Mouse (Mus musculus): Measurements from ENCODE around the gene Rasgrf2. TPM values are rescaled to one million over a fixed set of nuclear protein-coding genes. Genes with fewer than 3 reads are reported as not detected.

The Rasgrf2 gene
- polyA plus RNA-seq, 1 experiment from 2014 or later = 0.39 TPM

DNA sequence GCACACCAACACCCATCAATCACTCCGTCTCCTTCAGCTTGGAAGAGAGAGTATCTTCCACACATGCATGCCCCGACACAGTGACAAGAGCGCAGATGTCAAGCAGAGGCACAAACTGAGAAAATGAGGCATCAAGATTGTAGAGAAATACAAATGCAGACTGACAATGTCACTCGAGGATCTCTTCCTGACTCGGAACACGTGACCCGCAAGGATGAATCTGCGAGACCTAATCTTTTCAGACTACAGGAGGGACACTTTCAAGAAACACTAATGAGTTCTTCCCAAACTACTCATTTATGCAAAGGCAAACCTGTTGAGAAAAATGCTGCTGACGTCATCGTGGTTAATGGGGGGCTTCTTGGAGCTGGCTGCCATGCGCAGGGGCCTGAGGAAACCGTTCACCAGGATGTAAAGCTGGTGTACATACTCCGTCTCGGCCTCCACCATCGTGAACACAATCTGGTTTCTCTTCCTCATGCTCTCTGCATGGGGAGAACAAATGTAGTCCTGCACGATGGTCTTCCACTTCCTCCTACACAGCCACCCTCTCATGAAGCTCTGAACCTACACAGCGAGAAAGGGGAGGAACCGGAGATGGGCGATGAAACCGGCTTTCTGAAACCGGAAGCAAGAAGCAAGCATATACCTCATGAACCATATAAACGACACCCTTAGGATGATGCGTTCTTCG lies 100.9 kb downstream of the Rasgrf2 start:
- DNase-seq (ENCODE audit: low spot score) (no peak), ATAC-seq (ENCODE audit: low FRiP score, low TSS enrichment) (no peak)
- H3K4me2 ChIP-seq (replicated peaks; ENCODE audit: low read depth) = no peak overlapping the region
- no peaks in the 10 kb centered on the region for H3K4me1 ChIP-seq (replicated peaks; ENCODE audit: control insufficient read depth, insufficient read depth)
- no peaks in the 10 kb centered on the region for H3K9me3 ChIP-seq (ENCODE audit: control insufficient read depth, low read length)
- no peak overlapping the region for H3K9ac ChIP-seq (ENCODE audit: low read length)
- WGBS = 86% methylated on average over 24 of the region's 24 CpGs
- TF ChIP-seq EP300 (optimal IDR thresholded peaks at IDR 0.05) = no peak
- TF ChIP-seq CTCF (IDR thresholded peaks at IDR 0.05; ENCODE audit: low read depth) = no peak
- H3K4me3 ChIP-seq (ENCODE audit: low read depth, low read length) = no peak overlapping the region
- no peaks in the 10 kb centered on the region for H3K36me3 ChIP-seq (ENCODE audit: control insufficient read depth, insufficient read depth, low read length)
- H3K27me3 ChIP-seq (ENCODE audit: control insufficient read depth, insufficient read depth, low read length) = no peaks in the 10 kb centered on the region
- H3K27ac ChIP-seq (replicated peaks) = no peak overlapping the region

DNA sequence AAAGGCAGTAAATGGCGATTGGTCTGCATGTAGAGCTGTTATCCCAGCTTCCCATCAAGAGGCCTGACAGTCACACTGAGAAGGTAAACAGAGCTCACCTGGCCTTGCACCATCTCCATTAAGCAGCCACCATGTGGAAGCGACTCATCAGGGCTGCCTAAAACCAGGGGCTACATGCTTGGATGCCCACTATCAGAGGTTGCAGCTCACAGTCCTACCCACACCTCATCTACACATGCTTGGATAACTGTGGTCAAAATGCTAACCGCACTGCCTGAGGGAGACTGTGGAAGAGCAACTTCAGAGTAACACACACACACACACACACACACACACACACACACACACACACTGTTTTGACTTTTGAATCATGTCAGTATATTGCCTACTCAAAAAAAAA lies 101.8 kb downstream of the Rasgrf2 start:
- ATAC-seq (ENCODE audit: low FRiP score, low TSS enrichment) (no peak), DNase-seq (ENCODE audit: low spot score) (no peak)

DNA sequence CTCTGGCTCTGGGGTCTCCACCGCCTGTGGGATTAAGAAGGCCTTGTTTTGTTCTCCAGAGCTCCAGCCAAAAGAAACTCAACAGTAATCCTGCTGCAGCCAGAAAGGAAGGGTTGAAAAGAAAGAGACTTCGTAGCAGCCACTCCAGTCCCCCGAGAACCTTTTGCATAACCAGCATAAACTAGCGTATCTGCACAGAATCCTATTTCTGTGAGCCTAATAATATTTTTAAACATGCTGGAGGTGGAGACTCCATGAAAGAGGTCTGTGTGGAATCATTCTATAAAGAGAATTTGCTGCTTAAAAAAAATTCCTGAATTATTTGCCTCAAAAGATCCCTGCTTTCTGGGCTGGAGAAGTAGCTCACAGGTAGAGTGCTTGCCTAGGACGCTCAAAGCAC lies 103.5 kb downstream of the Rasgrf2 start:
- H3K9me3 ChIP-seq (ENCODE audit: control insufficient read depth, low read length) = no peaks in the 10 kb centered on the region
- H3K9ac ChIP-seq (ENCODE audit: low read length) = no peak overlapping the region
- 85% methylated on average over 5 of the region's 5 CpGs for WGBS
- H3K4me3 ChIP-seq (ENCODE audit: low read depth, low read length) = no peak overlapping the region
- no peaks in the 10 kb centered on the region for H3K36me3 ChIP-seq (ENCODE audit: control insufficient read depth, insufficient read depth, low read length)
- no peaks in the 10 kb centered on the region for H3K27me3 ChIP-seq (ENCODE audit: control insufficient read depth, insufficient read depth, low read length)
- no peak overlapping the region for H3K4me2 ChIP-seq (replicated peaks; ENCODE audit: low read depth)
- no peaks in the 10 kb centered on the region for H3K4me1 ChIP-seq (replicated peaks; ENCODE audit: control insufficient read depth, insufficient read depth)
- ATAC-seq (ENCODE audit: low FRiP score, low TSS enrichment) = no peak
- no peak for DNase-seq (ENCODE audit: low spot score)
- no peak overlapping the region for H3K27ac ChIP-seq (replicated peaks)
- TF ChIP-seq EP300 (optimal IDR thresholded peaks at IDR 0.05) (no peak), CTCF (IDR thresholded peaks at IDR 0.05; ENCODE audit: low read depth) (no peak)

More for the DNA sequence above, 101.8 kb downstream of the Rasgrf2 start:
- TF ChIP-seq EP300 (optimal IDR thresholded peaks at IDR 0.05) (no peak), CTCF (IDR thresholded peaks at IDR 0.05; ENCODE audit: low read depth) (no peak)
- Histone ChIP-seq H3K4me2 (replicated peaks; ENCODE audit: low read depth) (no peak overlapping the region), H3K4me1 (replicated peaks; ENCODE audit: control insufficient read depth, insufficient read depth) (no peaks in the 10 kb centered on the region), H3K27ac (replicated peaks) (no peak overlapping the region), H3K36me3 (ENCODE audit: control insufficient read depth, insufficient read depth, low read length) (no peaks in the 10 kb centered on the region), H3K27me3 (ENCODE audit: control insufficient read depth, insufficient read depth, low read length) (no peaks in the 10 kb centered on the region), H3K9me3 (ENCODE audit: control insufficient read depth, low read length) (no peaks in the 10 kb centered on the region), H3K9ac (ENCODE audit: low read length) (no peak overlapping the region), H3K4me3 (ENCODE audit: low read depth, low read length) (no peak overlapping the region)
- 73% methylated on average over 3 of the region's 3 CpGs for WGBS

DNA sequence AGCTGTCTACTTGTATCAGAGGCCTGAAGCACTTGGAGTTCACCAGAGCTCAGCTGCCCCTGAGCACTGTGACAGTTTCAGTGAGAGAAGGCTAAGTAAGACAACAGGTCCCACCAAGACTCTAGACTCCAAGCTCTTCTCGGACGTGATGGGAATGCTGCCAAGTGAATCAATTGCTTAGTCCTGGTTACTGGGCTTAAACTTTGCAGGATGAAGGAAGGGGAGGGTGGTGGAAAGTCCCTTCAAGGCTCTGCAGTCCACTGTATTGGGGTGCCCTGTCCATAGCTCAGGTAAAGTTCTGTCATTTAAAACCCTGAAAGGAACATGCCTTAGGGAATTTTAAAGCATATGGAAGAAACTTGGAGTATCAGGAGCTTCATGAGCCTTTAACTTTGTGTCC lies 104.8 kb downstream of the Rasgrf2 start:
- Histone ChIP-seq H3K27me3 (ENCODE audit: control insufficient read depth, insufficient read depth, low read length) (no peaks in the 10 kb centered on the region), H3K9ac (ENCODE audit: low read length) (no peak overlapping the region), H3K9me3 (ENCODE audit: control insufficient read depth, low read length) (no peaks in the 10 kb centered on the region), H3K36me3 (ENCODE audit: control insufficient read depth, insufficient read depth, low read length) (no peaks in the 10 kb centered on the region), H3K27ac (replicated peaks) (no peak overlapping the region), H3K4me1 (replicated peaks; ENCODE audit: control insufficient read depth, insufficient read depth) (no peaks in the 10 kb centered on the region), H3K4me2 (replicated peaks; ENCODE audit: low read depth) (no peak overlapping the region), H3K4me3 (ENCODE audit: low read depth, low read length) (no peak overlapping the region)
- WGBS = 77% methylated on average over 2 of the region's 2 CpGs
- no peak for ATAC-seq (ENCODE audit: low FRiP score, low TSS enrichment)
- TF ChIP-seq CTCF (IDR thresholded peaks at IDR 0.05; ENCODE audit: low read depth) (no peak), EP300 (optimal IDR thresholded peaks at IDR 0.05) (no peak)
- DNase-seq (ENCODE audit: low spot score) = no peak

DNA sequence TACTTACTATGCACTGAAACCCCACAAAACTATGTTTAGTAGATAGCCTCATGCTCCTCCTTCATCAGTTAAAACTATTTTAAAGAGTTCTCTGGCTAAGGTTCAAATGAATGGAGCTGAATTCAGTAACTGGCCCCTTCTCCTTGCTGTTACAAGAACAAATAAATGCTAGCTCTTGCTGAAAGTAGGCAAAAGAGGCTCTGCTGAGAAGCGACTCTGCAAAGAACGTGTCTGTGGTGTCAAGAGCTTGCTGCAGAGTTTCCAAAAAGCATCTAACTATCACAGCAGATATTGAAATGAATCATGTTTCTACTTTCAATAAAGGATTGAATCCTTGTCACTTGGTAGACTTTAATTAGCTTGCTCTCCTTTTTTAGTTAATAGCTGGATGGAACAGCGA lies 106.3 kb downstream of the Rasgrf2 start:
- H3K9ac ChIP-seq (ENCODE audit: low read length) = no peak overlapping the region
- WGBS = 93% methylated on average over 3 of the region's 3 CpGs
- no peaks in the 10 kb centered on the region for H3K36me3 ChIP-seq (ENCODE audit: control insufficient read depth, insufficient read depth, low read length)
- DNase-seq (ENCODE audit: low spot score) (no peak), ATAC-seq (ENCODE audit: low FRiP score, low TSS enrichment) (no peak)
- no peaks in the 10 kb centered on the region for H3K9me3 ChIP-seq (ENCODE audit: control insufficient read depth, low read length)
- H3K4me2 ChIP-seq (replicated peaks; ENCODE audit: low read depth) = no peak overlapping the region
- H3K27me3 ChIP-seq (ENCODE audit: control insufficient read depth, insufficient read depth, low read length) = no peaks in the 10 kb centered on the region
- no peak overlapping the region for H3K27ac ChIP-seq (replicated peaks)
- H3K4me3 ChIP-seq (ENCODE audit: low read depth, low read length) = no peak overlapping the region
- H3K4me1 ChIP-seq (replicated peaks; ENCODE audit: control insufficient read depth, insufficient read depth) = no peaks in the 10 kb centered on the region
- no peak for TF ChIP-seq EP300 (optimal IDR thresholded peaks at IDR 0.05)
- no peak for TF ChIP-seq CTCF (IDR thresholded peaks at IDR 0.05; ENCODE audit: low read depth)

DNA sequence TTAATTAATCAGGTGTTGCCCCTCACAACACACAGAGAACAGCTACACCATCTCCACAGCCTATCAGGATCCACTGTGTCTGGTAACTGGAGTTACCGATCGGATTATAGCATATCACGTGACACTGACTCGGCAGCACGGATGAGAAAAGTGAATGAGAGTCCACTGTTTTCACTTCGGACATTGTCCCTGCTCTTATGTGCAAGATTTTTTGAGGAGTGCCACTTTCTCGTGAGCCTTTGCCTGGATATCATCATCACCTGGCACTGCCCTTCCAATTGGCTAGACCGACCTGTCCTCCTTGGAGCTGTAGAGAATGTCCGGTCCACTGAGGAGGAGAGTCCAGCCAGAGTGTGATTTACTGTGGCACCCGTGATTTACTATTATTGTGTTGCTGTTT lies 109.3 kb downstream of the Rasgrf2 start:
- no peaks in the 10 kb centered on the region for H3K9me3 ChIP-seq (ENCODE audit: control insufficient read depth, low read length)
- no peaks in the 10 kb centered on the region for H3K36me3 ChIP-seq (ENCODE audit: control insufficient read depth, insufficient read depth, low read length)
- no peak overlapping the region for H3K9ac ChIP-seq (ENCODE audit: low read length)
- H3K27me3 ChIP-seq (ENCODE audit: control insufficient read depth, insufficient read depth, low read length) = no peaks in the 10 kb centered on the region
- DNase-seq (ENCODE audit: low spot score) (no peak), ATAC-seq (ENCODE audit: low FRiP score, low TSS enrichment) (no peak)
- H3K4me3 ChIP-seq (ENCODE audit: low read depth, low read length) = no peak overlapping the region
- 92% methylated on average over 10 of the region's 10 CpGs for WGBS
- TF ChIP-seq EP300 (optimal IDR thresholded peaks at IDR 0.05) = no peak
- TF ChIP-seq CTCF (IDR thresholded peaks at IDR 0.05; ENCODE audit: low read depth) = no peak
- H3K4me1 ChIP-seq (replicated peaks; ENCODE audit: control insufficient read depth, insufficient read depth) = no peaks in the 10 kb centered on the region
- H3K4me2 ChIP-seq (replicated peaks; ENCODE audit: low read depth) = no peak overlapping the region
- H3K27ac ChIP-seq (replicated peaks) = no peak overlapping the region

Data from stomach, postnatal 0 days (tissue).